Mouse (Mus musculus): ENCODE measurements at regions not wholly inside any gene's neighbourhood (a gene's known extent, or its start where the extent isn't known, plus 50 kb on each side); places are given as distances from the start of the nearest gene placed in this dataset.

GRCm38 (mm10) chr8:8562268-8562667 lies 98.8 kb downstream of the Efnb2 start:
- peak in 1 of 2 experiments; percentile 7 for DNase-seq (ENCODE audit: low spot score in 2 of 2)

- DNase-seq (ENCODE audit: low spot score in 2 of 2) = no peak
Measured at GRCm38 (mm10) chr8:8558050-8558449, 103.0 kb downstream of the Efnb2 start.

- no peak for DNase-seq (ENCODE audit: low spot score in 2 of 2)
Measured at GRCm38 (mm10) chr8:8556152-8556551, 104.9 kb downstream of the Efnb2 start.

GRCm38 (mm10) chr8:8554691-8555090 lies 106.4 kb downstream of the Efnb2 start:
- no peak for DNase-seq (ENCODE audit: low spot score in 2 of 2)

GRCm38 (mm10) chr8:8552779-8553178 lies 108.3 kb downstream of the Efnb2 start:
- DNase-seq (ENCODE audit: low spot score in 2 of 2) = no peak

GRCm38 (mm10) chr8:8536626-8537025 lies 124.4 kb downstream of the Efnb2 start:
- DNase-seq (ENCODE audit: low spot score in 2 of 2) = no peak

GRCm38 (mm10) chr8:8534787-8535186 lies 126.3 kb downstream of the Efnb2 start:
- DNase-seq (ENCODE audit: low spot score in 2 of 2) = no peak

GRCm38 (mm10) chr8:8532907-8533306 lies 128.1 kb downstream of the Efnb2 start:
- no peak for DNase-seq (ENCODE audit: low spot score in 2 of 2)

- no peak for DNase-seq (ENCODE audit: low spot score in 2 of 2)
Measured at GRCm38 (mm10) chr8:8530540-8530939, 130.5 kb downstream of the Efnb2 start.

GRCm38 (mm10) chr8:8521532-8521931 lies 139.5 kb downstream of the Efnb2 start:
- no peak for DNase-seq (ENCODE audit: low spot score in 2 of 2)

GRCm38 (mm10) chr8:8519772-8520191 lies 141.3 kb downstream of the Efnb2 start:
- peak; percentile 44 to 68 for DNase-seq (ENCODE audit: low spot score in 2 of 2)

GRCm38 (mm10) chr8:8517599-8517998 lies 143.4 kb downstream of the Efnb2 start:
- no peak for DNase-seq (ENCODE audit: low spot score in 2 of 2)

- DNase-seq (ENCODE audit: low spot score in 2 of 2) = no peak
Measured at GRCm38 (mm10) chr8:8516272-8516671, 144.8 kb downstream of the Efnb2 start.

GRCm38 (mm10) chr8:8499921-8500320 lies 161.1 kb downstream of the Efnb2 start:
- DNase-seq (ENCODE audit: low spot score in 2 of 2) = no peak

GRCm38 (mm10) chr8:8498753-8499152 lies 162.3 kb downstream of the Efnb2 start:
- no peak for DNase-seq (ENCODE audit: low spot score in 2 of 2)

- DNase-seq (ENCODE audit: low spot score in 2 of 2) = no peak
Measured at GRCm38 (mm10) chr8:8495472-8495871, 165.6 kb downstream of the Efnb2 start.

GRCm38 (mm10) chr8:8494281-8494680 lies 166.8 kb downstream of the Efnb2 start:
- DNase-seq (ENCODE audit: low spot score in 2 of 2) = no peak

- no peak for DNase-seq (ENCODE audit: low spot score in 2 of 2)
Measured at GRCm38 (mm10) chr8:8491908-8492307, 169.1 kb downstream of the Efnb2 start.

- DNase-seq (ENCODE audit: low spot score in 2 of 2) = no peak
Measured at GRCm38 (mm10) chr8:8489784-8490183, 171.3 kb downstream of the Efnb2 start.

GRCm38 (mm10) chr8:8488695-8489571 lies 172.1 kb downstream of the Efnb2 start:
- DNase-seq (ENCODE audit: low spot score in 2 of 2) = peak in 1 of 2 experiments; percentile 12

- peak in 1 of 2 experiments; percentile 7 for DNase-seq (ENCODE audit: low spot score in 2 of 2)
Measured at GRCm38 (mm10) chr8:8488191-8488694, 172.8 kb downstream of the Efnb2 start.

- no peak for DNase-seq (ENCODE audit: low spot score in 2 of 2)
Measured at GRCm38 (mm10) chr8:8487706-8488105, 173.3 kb downstream of the Efnb2 start.

- peak; percentile 27 to 44 for DNase-seq (ENCODE audit: low spot score in 2 of 2)
Measured at GRCm38 (mm10) chr8:8486866-8487265, 174.2 kb downstream of the Efnb2 start.
